Mouse (Mus musculus) hindbrain, embryonic 15.5 days (tissue): ENCODE data around the gene Zbtb20. TPM values are rescaled to one million over a fixed set of nuclear protein-coding genes. Genes with fewer than 3 reads are reported as not detected.

ENCODE experiments used
- ATAC-seq: fragments of 200-750 bp; cut with Nextera tagmentation; 2 replicates; pipeline ENCODE4 v1.8.0; 2017; ENCODE audit warnings: low read depth, moderate number of reproducible peaks, moderate TSS enrichment; ENCODE audit not compliant: low FRiP score
- H3K27ac ChIP-seq: fragments of 300-500 bp; sonication (generic); replicated peaks from 2 replicates; pipeline ENCODE4 v1.5.1; 2015; ENCODE audit warnings: mild to moderate bottlenecking, inconsistent platforms
- H3K27me3 ChIP-seq: fragments of 300-500 bp; sonication (generic); 2 replicates; pipeline ENCODE4 v1.6.1; 2015; ENCODE audit warnings: control low read depth, inconsistent platforms
- H3K36me3 ChIP-seq: fragments of 300-500 bp; sonication (generic); 2 replicates; pipeline ENCODE4 v1.6.1; 2015; ENCODE audit warnings: control low read depth, inconsistent platforms
- H3K4me1 ChIP-seq: fragments of 300-500 bp; sonication (generic); replicated peaks from 2 replicates; pipeline ENCODE4 v1.6.1; 2015; ENCODE audit warnings: control low read depth, inconsistent platforms
- H3K4me2 ChIP-seq: fragments of 300-500 bp; sonication (generic); 2 replicates; pipeline ENCODE4 v1.6.1; 2015; ENCODE audit warnings: moderate library complexity, mild to moderate bottlenecking, inconsistent platforms
- H3K4me3 ChIP-seq: fragments of 300-500 bp; sonication (generic); 2 replicates; pipeline ENCODE4 v1.5.1; 2015; ENCODE audit warnings: mild to moderate bottlenecking, inconsistent platforms
- H3K9ac ChIP-seq: fragments of 300-500 bp; sonication (generic); 2 replicates; pipeline ENCODE4 v1.6.1; 2015; ENCODE audit warnings: inconsistent platforms
- H3K9me3 ChIP-seq: fragments of 300-500 bp; sonication (generic); 2 replicates; pipeline ENCODE4 v1.6.1; 2016; ENCODE audit warnings: control low read depth, inconsistent platforms
- WGBS: fragments of 180-500 bp; shearing (Covaris S2); methylation state at CpG from one replicate; pipeline ENCODE4 v1.1.7; 2015; 5-methylcytosine and 5-hydroxymethylcytosine counted together
- polyA plus RNA-seq: library from polyadenylated mRNA; unstranded; fragments of >200 nt; fragmentation: Nextera tagmentation; extraction: Ambion mirVana; gene quantifications from 2 replicates; pipeline ENCODE4 v1.2.1, GENCODE M21; 2015

Zbtb20 gene
- polyA plus RNA-seq, 1 experiment from 2014 or later: 60.9 TPM

DNA sequence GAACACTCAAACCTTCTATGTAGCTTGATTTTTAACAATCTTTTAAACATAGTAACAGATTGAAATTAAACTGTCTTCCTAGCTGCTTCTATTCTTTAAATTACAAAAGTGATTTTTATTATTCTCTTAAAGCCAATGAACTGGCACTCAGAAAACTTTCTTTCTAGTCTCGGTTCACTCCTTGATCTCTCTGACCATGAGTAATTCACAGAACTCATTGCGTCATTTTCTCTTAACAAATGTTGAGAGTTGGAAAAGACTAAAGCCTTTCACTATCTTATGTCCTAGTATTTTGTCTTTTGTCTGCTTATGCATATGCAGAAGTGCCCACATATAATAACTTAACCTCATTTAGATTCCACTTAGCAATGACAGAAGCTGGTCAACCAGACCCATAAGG is 525.3 kb downstream of the Zbtb20 start:
- Histone ChIP-seq H3K27ac (no peak overlapping the region), H3K4me3 (no peak overlapping the region), H3K4me2 (no peak overlapping the region), H3K9ac (no peak overlapping the region), H3K27me3 (no peaks in the 10 kb centered on the region), H3K9me3 (no peaks in the 10 kb centered on the region), H3K36me3 (no peaks in the 10 kb centered on the region), H3K4me1 (no peaks in the 10 kb centered on the region)
- ATAC-seq: no peak
- WGBS: 86% methylated on average over 2 of the region's 2 CpGs

DNA sequence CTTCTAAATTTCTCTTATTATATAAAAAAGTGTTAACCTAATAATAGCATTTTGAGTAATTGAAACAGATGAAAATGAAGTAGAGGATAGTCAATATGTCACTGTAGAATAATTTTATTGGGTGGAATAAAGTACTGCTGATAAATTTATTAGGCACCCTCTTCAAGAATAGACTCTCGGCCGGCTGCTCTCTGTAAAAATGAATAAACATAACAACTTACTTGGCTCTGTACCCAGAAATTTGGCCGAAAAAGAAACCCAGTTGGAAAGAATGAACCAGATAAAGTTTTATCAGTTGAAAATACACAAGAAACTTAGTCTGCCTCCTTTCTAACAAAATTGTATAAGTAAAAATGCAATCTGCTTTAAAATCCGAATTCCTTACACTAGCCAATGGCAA is 527.2 kb downstream of the Zbtb20 start:
- WGBS: 86% methylated on average over 4 of the region's 4 CpGs
- Histone ChIP-seq H3K27ac (no peak overlapping the region), H3K4me1 (peaks cover 4% of the 10 kb centered on the region; the same call in 1 of the 2 replicates)

DNA sequence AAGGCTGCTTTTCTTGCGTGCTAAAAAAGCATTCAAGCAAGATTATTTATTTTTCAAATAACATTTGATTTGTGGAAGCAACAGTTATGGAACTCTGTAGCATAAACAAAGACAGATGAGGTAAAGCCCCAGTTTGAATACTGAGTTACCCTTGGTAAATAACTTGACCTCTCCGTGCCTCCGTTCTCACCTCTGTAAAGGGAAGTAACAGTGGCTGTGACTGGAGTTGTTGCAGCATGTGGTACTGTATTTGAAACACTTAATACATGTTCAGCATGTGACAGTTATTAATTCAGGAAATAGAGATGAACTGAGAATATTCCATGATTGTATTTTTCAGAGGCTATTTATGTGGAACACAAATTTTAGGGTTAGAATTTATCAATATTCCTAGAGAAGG is 529.4 kb downstream of the Zbtb20 start:
- H3K4me1 ChIP-seq: peaks cover 6% of the 10 kb centered on the region; the same call in 1 of the 2 replicates
- no peak for ATAC-seq
- H3K4me2 ChIP-seq: no peak overlapping the region
- no peaks in the 10 kb centered on the region for H3K36me3 ChIP-seq
- H3K9ac ChIP-seq: no peak overlapping the region
- no peak overlapping the region for H3K27ac ChIP-seq
- no peaks in the 10 kb centered on the region for H3K9me3 ChIP-seq
- WGBS: 89% methylated on average over 3 of the region's 3 CpGs
- no peak overlapping the region for H3K4me3 ChIP-seq
- no peaks in the 10 kb centered on the region for H3K27me3 ChIP-seq

More for the DNA sequence above, 527.2 kb downstream of the Zbtb20 start:
- H3K27me3 ChIP-seq: no peaks in the 10 kb centered on the region
- H3K36me3 ChIP-seq: no peaks in the 10 kb centered on the region
- no peak overlapping the region for H3K4me2 ChIP-seq
- no peak for ATAC-seq
- H3K4me3 ChIP-seq: no peak overlapping the region
- no peaks in the 10 kb centered on the region for H3K9me3 ChIP-seq
- H3K9ac ChIP-seq: no peak overlapping the region

DNA sequence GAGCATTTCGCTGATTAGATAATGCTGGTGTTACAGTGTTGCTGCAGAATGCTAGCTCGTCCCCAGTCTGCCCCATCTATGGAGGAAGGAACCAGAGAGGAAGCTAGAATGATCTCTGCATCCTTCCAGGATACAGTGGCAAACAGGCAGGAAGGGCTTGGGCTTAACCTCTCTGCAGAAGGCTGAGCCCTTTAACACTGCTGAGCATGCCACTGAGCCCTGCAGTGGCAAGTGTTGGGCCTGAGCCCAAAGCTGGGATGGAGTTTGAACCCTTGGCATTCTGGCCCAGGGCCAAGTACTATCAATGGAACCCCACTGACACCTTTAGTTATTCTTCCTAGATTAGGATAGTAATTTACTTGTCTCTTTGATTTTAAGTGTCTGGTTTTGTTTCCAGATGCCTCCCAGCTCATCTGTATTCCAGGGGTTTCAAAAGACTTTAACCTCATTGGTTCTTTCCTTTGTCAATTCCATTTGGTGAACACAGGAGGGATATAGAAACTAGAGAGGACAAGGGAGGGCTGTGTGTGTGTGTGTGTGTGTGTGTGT is 532.0 kb downstream of the Zbtb20 start:
- no peak overlapping the region for H3K4me2 ChIP-seq
- no peak overlapping the region for H3K27ac ChIP-seq
- H3K4me3 ChIP-seq: no peak overlapping the region
- H3K9me3 ChIP-seq: no peaks in the 10 kb centered on the region
- H3K9ac ChIP-seq: no peak overlapping the region
- H3K27me3 ChIP-seq: no peaks in the 10 kb centered on the region
- no peaks in the 10 kb centered on the region for H3K36me3 ChIP-seq
- peaks cover 6% of the 10 kb centered on the region; the same call in 1 of the 2 replicates for H3K4me1 ChIP-seq
- no peak for ATAC-seq
- 76% methylated on average over 2 of the region's 2 CpGs for WGBS

- H3K4me1 ChIP-seq: peaks cover 6% of the 10 kb centered on the region; the same call in 1 of the 2 replicates
- H3K4me3 ChIP-seq: no peak overlapping the region
- H3K4me2 ChIP-seq: no peak overlapping the region
- no peak overlapping the region for H3K9ac ChIP-seq
- 75% methylated on average over 5 of the region's 5 CpGs for whole genome bisulfite sequencing
- ATAC-seq: no peak
- no peaks in the 10 kb centered on the region for H3K36me3 ChIP-seq
- no peaks in the 10 kb centered on the region for H3K27me3 ChIP-seq
- no peaks in the 10 kb centered on the region for H3K9me3 ChIP-seq
- no peak overlapping the region for H3K27ac ChIP-seq
Measured at GRCm38 (mm10) chr16:43408622-43409021, 532.9 kb downstream of the Zbtb20 start.

DNA sequence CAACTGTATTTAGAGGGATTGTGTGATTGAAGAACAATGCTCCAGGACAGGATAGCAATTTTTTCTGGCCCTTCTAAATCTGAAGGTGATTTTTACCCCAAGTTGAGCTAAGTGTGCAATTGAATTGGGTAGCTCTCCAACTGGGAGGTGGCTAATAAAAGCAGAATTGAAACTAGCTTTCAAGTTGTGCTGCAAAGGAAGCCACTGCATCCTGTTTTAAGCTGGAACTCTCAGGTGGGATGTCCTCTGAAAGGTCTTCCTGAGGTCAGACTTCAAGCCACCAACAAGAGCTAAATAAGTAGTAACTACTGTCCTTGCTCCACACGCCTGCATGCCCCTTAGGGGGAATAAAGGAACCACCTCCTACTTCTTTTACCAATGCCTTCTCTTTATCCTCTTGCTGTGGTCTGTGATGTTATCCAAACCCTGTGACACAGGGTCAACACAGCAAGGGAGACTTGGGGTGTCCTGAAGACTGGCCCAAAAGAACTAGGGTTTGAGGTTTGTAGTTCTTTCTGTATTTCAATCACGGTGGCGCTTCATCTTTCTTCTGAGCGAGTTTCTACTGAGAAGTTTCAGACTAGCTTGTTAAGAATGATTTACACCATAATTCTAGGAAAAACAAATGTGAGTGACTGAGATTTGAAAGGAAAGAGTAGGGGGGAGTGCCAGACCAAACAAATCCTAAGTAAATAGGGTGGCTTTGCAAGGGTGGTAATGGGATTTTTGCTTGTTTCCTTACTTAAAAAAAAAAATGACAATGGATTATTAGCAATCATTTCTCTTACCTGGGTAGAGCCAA is 533.6 kb downstream of the Zbtb20 start:
- no peak for ATAC-seq
- Histone ChIP-seq H3K4me3 (no peak overlapping the region), H3K4me1 (peaks cover 6% of the 10 kb centered on the region; the same call in 1 of the 2 replicates), H3K9ac (no peak overlapping the region), H3K27ac (no peak overlapping the region), H3K36me3 (no peaks in the 10 kb centered on the region), H3K4me2 (no peak overlapping the region), H3K27me3 (no peaks in the 10 kb centered on the region), H3K9me3 (no peaks in the 10 kb centered on the region)
- WGBS: 76% methylated on average over 4 of the region's 4 CpGs

DNA sequence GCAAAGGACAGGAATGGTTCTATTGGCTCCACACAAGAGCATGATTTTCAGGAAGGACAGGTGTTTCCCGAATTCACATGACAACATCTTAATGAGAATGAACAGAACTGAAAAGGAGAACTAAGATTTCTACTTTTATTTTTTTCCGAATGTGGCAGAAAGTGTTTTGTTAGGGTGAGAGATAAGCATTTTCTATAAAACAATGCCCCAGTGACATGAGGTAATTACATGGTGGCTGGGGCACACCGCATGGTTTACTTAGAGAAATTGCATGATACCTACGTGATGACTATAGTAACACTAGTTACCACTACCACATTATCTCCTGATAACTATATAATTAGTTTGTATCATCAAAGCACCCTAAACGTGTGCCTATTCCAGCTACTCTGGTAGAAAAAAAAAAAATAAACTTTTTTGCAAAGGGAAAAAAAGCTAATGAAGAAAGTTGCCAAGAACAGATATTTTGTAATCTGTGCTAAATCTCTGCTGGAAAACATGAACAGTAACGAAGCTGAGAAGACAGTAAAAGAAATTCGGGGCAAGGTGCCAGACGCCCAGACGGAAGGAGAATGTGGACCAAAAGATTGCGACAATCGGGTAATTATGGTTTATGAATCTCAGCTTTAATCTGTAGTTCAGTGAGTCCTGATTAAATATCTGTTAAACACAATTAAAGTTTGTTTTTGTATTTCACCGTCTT is 534.4 kb downstream of the Zbtb20 start:
- Histone ChIP-seq H3K4me2 (no peak overlapping the region), H3K9ac (no peak overlapping the region), H3K36me3 (no peaks in the 10 kb centered on the region), H3K27me3 (no peaks in the 10 kb centered on the region), H3K27ac (no peak overlapping the region), H3K4me1 (peaks cover 6% of the 10 kb centered on the region; the same call in 1 of the 2 replicates), H3K4me3 (no peak overlapping the region), H3K9me3 (no peaks in the 10 kb centered on the region)
- no peak for ATAC-seq
- 79% methylated on average over 12 of the region's 12 CpGs for WGBS

DNA sequence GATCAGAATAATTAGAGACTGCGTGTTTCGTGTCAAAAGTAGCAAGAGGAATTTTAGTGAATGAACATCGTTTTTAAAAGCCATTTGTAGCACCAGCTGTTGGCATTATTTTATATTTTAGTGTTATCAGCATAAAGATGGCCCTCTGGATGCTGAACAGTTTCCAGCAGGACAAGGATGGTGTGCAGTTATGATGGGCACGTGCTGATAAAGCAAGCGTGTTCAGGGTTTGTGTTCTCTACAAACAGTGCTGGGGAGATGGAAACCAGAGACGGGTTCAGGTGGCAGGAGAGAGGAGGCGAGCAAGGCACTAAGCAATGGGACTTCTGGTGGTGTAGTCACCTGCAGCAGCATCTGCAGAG is 534.9 kb downstream of the Zbtb20 start:
- no peaks in the 10 kb centered on the region for H3K27me3 ChIP-seq
- H3K4me1 ChIP-seq: peaks cover 6% of the 10 kb centered on the region; the same call in 1 of the 2 replicates
- no peak overlapping the region for H3K4me3 ChIP-seq
- H3K9ac ChIP-seq: no peak overlapping the region
- H3K27ac ChIP-seq: no peak overlapping the region
- H3K9me3 ChIP-seq: no peaks in the 10 kb centered on the region
- no peaks in the 10 kb centered on the region for H3K36me3 ChIP-seq
- no peak for ATAC-seq
- no peak overlapping the region for H3K4me2 ChIP-seq
- WGBS: 87% methylated on average over 7 of the region's 7 CpGs

GRCm38 (mm10) chr16:43415864-43416263 is 540.2 kb downstream of the Zbtb20 start:
- 44% methylated on average over 4 of the region's 4 CpGs for WGBS
- Histone ChIP-seq H3K4me1 (0 out of 2 replicates have a peak, but pooled peaks cover 4% of the 10 kb centered on the region), H3K27me3 (no peaks in the 10 kb centered on the region), H3K9ac (no peak overlapping the region), H3K27ac (no peak overlapping the region), H3K4me2 (no peak overlapping the region), H3K36me3 (no peaks in the 10 kb centered on the region), H3K4me3 (no peak overlapping the region), H3K9me3 (no peaks in the 10 kb centered on the region)
- ATAC-seq: 0 out of 2 replicates have a peak, but pooled peaks have one; percentile 45

DNA sequence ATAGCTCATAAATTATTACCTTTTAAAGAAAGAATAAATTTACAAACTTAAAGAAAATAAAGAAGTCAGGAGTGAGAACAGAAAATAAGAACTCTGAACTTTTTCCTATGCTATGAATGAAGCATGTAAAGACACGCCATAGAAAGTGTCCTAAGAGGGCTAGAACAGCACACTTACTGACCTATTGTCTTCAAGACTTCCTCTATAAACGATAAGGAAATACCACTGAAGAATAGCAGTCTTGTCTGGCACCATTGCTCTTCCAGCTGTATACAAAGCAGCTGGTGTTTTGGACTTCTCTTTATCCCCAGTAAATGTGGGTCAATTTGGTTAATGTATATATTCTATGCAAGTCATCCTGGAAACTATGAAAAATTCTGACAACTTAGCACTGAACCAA is 544.2 kb downstream of the Zbtb20 start:
- H3K9me3 ChIP-seq: no peaks in the 10 kb centered on the region
- no peaks in the 10 kb centered on the region for H3K27me3 ChIP-seq
- H3K4me1 ChIP-seq: 0 out of 2 replicates have a peak, but pooled peaks cover 4% of the 10 kb centered on the region
- WGBS: 70% methylated on average over 2 of the region's 2 CpGs
- H3K36me3 ChIP-seq: no peaks in the 10 kb centered on the region
- no peak overlapping the region for H3K4me2 ChIP-seq
- ATAC-seq: no peak
- no peak overlapping the region for H3K4me3 ChIP-seq
- H3K27ac ChIP-seq: no peak overlapping the region
- H3K9ac ChIP-seq: no peak overlapping the region

DNA sequence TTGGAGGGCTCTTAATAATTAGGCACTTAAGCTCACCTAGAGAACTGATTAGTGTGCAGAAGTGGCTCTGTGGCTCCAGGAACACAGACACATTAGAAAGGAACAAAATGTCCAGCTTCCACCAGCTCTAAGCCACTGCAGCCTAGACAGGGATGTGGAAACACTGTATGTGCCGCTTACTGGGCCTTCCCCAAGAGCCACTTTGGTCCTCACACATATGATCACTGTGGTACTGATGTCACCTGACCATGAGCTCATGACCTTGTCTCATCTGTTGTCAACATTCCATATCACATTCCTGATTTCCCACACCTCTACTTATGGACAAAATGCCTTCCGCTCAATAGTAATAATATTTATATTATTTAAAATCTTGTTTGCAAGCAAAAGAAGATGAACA is 553.3 kb downstream of the Zbtb20 start:
- Histone ChIP-seq H3K27me3 (no peaks in the 10 kb centered on the region), H3K9ac (no peak overlapping the region), H3K9me3 (no peaks in the 10 kb centered on the region), H3K4me1 (no peaks in the 10 kb centered on the region), H3K36me3 (no peaks in the 10 kb centered on the region), H3K4me3 (no peak overlapping the region), H3K27ac (no peak overlapping the region), H3K4me2 (no peak overlapping the region)
- no peak for ATAC-seq
- WGBS: 93% methylated on average over 2 of the region's 2 CpGs

DNA sequence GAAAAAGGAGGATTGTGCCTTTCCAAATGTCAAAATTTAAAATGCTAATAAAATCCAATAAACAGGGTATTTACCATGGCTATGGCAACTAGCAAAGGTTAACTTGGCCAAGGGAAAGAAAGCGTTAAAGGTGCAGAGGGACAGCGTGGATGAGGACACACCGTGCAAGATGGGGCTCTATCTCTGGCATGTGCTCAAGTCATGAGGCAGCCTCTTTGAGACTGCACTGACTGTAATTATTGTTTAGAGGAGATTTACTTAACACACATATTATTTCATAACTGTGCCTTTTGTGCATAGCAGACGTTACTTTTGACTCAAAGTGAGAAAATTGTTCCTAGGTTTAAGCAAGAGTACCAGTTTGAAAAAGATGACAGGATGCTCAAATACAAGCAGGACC is 554.3 kb downstream of the Zbtb20 start:
- Histone ChIP-seq H3K4me3 (no peak overlapping the region), H3K9ac (no peak overlapping the region), H3K27me3 (no peaks in the 10 kb centered on the region), H3K27ac (no peak overlapping the region), H3K4me1 (no peaks in the 10 kb centered on the region), H3K9me3 (no peaks in the 10 kb centered on the region), H3K36me3 (no peaks in the 10 kb centered on the region), H3K4me2 (no peak overlapping the region)
- no peak for ATAC-seq
- WGBS: 75% methylated on average over 4 of the region's 4 CpGs
